Mouse (Mus musculus) limb, embryonic 13.5 days (tissue): ENCODE data around the gene Pih1d2. TPM values are rescaled to one million over a fixed set of nuclear protein-coding genes. Genes with fewer than 3 reads are reported as not detected.
"Not testable (repeated sequence)": the region's sequence is repeated elsewhere in the genome, so short reads cannot be mapped to it uniquely, and the experiment has no call there.

ENCODE experiments used
- ATAC-seq: fragments of 200-750 bp; cut with Nextera tagmentation; 2 replicates; pipeline ENCODE4 v1.8.0; 2017; ENCODE audit warnings: low read depth, moderate number of reproducible peaks, moderate TSS enrichment; ENCODE audit not compliant: low FRiP score
- H3K27ac ChIP-seq: fragments of 300-500 bp; sonication (generic); 2 replicates; pipeline ENCODE4 v1.5.1; 2015; ENCODE audit warnings: inconsistent platforms, mild to moderate bottlenecking, moderate library complexity
- H3K27me3 ChIP-seq: fragments of 300-500 bp; sonication (generic); 2 replicates; pipeline ENCODE4 v1.6.1; 2015; ENCODE audit warnings: mild to moderate bottlenecking, inconsistent platforms
- H3K36me3 ChIP-seq: fragments of 300-500 bp; sonication (generic); 2 replicates; pipeline ENCODE4 v1.6.1; 2015; ENCODE audit warnings: inconsistent platforms, mild to moderate bottlenecking, moderate library complexity
- H3K4me1 ChIP-seq: fragments of 300-500 bp; sonication (generic); 2 replicates; pipeline ENCODE4 v1.6.1; 2015; ENCODE audit warnings: inconsistent platforms
- H3K4me2 ChIP-seq: fragments of 300-500 bp; sonication (generic); replicated peaks from 2 replicates; pipeline ENCODE4 v1.6.1; 2015; ENCODE audit warnings: inconsistent platforms, mild to moderate bottlenecking, moderate library complexity
- H3K4me3 ChIP-seq: fragments of 300-500 bp; sonication (generic); 2 replicates; pipeline ENCODE4 v1.5.1; 2015; ENCODE audit warnings: moderate library complexity, mild to moderate bottlenecking, inconsistent platforms
- H3K9ac ChIP-seq: fragments of 300-500 bp; sonication (generic); 2 replicates; pipeline ENCODE4 v1.6.1; 2015; ENCODE audit warnings: mild to moderate bottlenecking, inconsistent platforms
- H3K9me3 ChIP-seq: fragments of 300-500 bp; sonication (generic); 2 replicates; pipeline ENCODE4 v1.6.1; 2016; ENCODE audit warnings: inconsistent platforms
- WGBS: fragments of 180-500 bp; shearing (Covaris S2); methylation state at CpG from one replicate; pipeline ENCODE4 v1.1.7; 2015; 5-methylcytosine and 5-hydroxymethylcytosine counted together
- polyA plus RNA-seq: library from polyadenylated mRNA; unstranded; fragments of >200 nt; fragmentation: Nextera tagmentation; extraction: Ambion mirVana; gene quantifications from 2 replicates; pipeline ENCODE4 v1.2.1, GENCODE M21; 2015

Gene Pih1d2
- polyA plus RNA-seq, 1 experiment from 2014 or later, result 3.7 TPM

GRCm38 (mm10) chr9:50596973-50597372 is 20.1 kb upstream of the Pih1d2 start:
- H3K27ac ChIP-seq, result no peak overlapping the region
- no peak for ATAC-seq
- no peak overlapping the region for H3K9ac ChIP-seq
- peaks cover 15% of the 10 kb centered on the region for H3K4me1 ChIP-seq
- no peak overlapping the region for H3K4me3 ChIP-seq
- no peaks in the 10 kb centered on the region for H3K9me3 ChIP-seq
- peaks cover 59% of the 10 kb centered on the region for H3K36me3 ChIP-seq
- WGBS, result 96% methylated on average over 8 of the region's 8 CpGs
- H3K4me2 ChIP-seq, result no peak overlapping the region
- no peaks in the 10 kb centered on the region for H3K27me3 ChIP-seq

DNA sequence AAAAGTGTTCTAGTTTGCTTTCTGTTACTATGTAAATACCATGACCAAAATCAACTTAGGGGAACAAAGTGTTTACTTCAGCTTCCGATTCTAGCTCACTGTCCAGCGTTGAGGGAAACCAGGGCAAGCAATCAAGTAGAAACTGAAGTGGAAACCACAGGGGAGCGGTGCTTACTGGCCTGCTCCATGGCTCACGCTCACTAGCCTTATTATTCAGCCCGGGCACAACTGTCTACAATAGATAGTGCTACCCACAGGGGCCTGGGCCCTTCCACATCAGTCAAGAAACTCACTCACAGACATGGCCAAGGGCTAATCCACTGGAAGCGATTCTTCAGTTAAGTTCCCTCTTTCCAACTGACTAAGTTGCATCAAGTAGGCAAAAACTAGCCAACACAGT is 15.6 kb upstream of the Pih1d2 start:
- no peak for ATAC-seq
- Histone ChIP-seq H3K27ac (no peak overlapping the region), H3K27me3 (no peaks in the 10 kb centered on the region), H3K4me1 (peaks cover 33% of the 10 kb centered on the region), H3K9ac (no peak overlapping the region), H3K4me2 (no peak overlapping the region), H3K4me3 (no peak overlapping the region), H3K9me3 (no peaks in the 10 kb centered on the region), H3K36me3 (peaks cover 52% of the 10 kb centered on the region)
- 91% methylated on average over 6 of the region's 6 CpGs for WGBS

GRCm38 (mm10) chr9:50602055-50602845 is 14.9 kb upstream of the Pih1d2 start:
- peaks cover 33% of the 10 kb centered on the region for H3K4me1 ChIP-seq
- H3K4me2 ChIP-seq, result peak overlapping the region; percentile 95
- H3K27ac ChIP-seq, result no peak overlapping the region
- WGBS, result 89% methylated on average over 7 of the region's 7 CpGs
- peak overlapping the region; percentile 90 for H3K4me3 ChIP-seq
- H3K27me3 ChIP-seq, result no peaks in the 10 kb centered on the region
- H3K9me3 ChIP-seq, result no peaks in the 10 kb centered on the region
- H3K36me3 ChIP-seq, result peaks cover 49% of the 10 kb centered on the region
- H3K9ac ChIP-seq, result peak overlapping the region; percentile 90
- ATAC-seq, result no peak

- Histone ChIP-seq H3K9ac (peak within 1 kb of the TSS; percentile 90), H3K27ac (peak within 1 kb of the TSS; percentile 84), H3K4me2 (peak within 1 kb of the TSS; percentile 95), H3K36me3 (peaks cover 49% of the 10 kb centered on the region), H3K4me3 (peak within 1 kb of the TSS; percentile 90), H3K9me3 (no peaks in the 10 kb centered on the region), H3K27me3 (no peaks in the 10 kb centered on the region), H3K4me1 (peaks cover 33% of the 10 kb centered on the region)
- WGBS, result under 1% methylated on average over 48 of the region's 48 CpGs
- peak; percentile 97 for ATAC-seq
These were observed 13.7 kb upstream of the Pih1d2 start, which contains the start of the genes Sdhd and Timm8b for GRCm38 (mm10) chr9:50603189-50603997. Sdhd (minus strand) TSS chr9:50603812. Timm8b (plus strand) TSS chr9:50603910.

DNA sequence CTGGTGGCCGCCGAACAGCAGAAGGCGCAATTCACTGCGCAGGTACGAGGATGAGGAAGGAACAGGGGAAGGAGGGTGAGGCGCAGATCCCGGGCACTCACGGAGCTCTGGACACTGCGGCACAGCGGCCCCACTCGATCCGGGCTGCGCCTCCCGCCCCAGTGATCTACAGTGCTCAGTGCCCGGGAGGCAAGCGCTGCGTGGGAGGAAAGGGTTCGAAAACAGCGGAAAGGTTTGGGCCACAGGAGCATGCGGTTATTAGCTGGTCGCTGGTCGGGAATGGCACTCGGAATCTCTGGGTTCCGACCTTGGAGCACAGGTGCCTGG is 13.2 kb upstream of the Pih1d2 start:
- H3K4me1 ChIP-seq, result peaks cover 33% of the 10 kb centered on the region
- no peaks in the 10 kb centered on the region for H3K9me3 ChIP-seq
- H3K27ac ChIP-seq, result peak overlapping the region; percentile 84
- no peaks in the 10 kb centered on the region for H3K27me3 ChIP-seq
- under 1% methylated on average over 24 of the region's 24 CpGs for WGBS
- H3K4me2 ChIP-seq, result peak overlapping the region; percentile 95
- peaks cover 48% of the 10 kb centered on the region for H3K36me3 ChIP-seq
- peak overlapping the region; percentile 90 for H3K4me3 ChIP-seq
- H3K9ac ChIP-seq, result peak overlapping the region; percentile 90
- peak; percentile 83; the same call in 1 of the 2 replicates for ATAC-seq

DNA sequence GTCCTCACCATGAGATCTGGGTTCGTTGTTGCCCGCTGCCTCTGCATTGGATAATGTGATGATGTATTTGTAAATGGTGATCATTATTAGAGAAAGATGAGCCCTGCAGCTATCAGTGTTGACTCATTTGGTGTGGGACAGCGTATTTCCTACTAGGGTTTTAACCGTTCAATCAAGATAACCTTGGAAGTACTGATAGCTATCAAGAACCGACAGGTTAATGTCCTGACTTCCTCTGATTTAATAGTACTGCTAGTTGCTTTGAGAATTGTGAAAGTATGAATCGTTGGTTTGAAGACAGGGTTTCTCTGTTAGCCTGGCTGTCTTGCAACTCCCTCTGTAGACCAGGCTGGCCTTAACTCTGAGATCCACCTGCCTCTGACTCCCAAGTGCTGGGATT is 12.8 kb upstream of the Pih1d2 start:
- peaks cover 33% of the 10 kb centered on the region for H3K4me1 ChIP-seq
- H3K36me3 ChIP-seq, result peaks cover 47% of the 10 kb centered on the region
- H3K27ac ChIP-seq, result no peak overlapping the region; the same call in 1 of the 2 replicates
- H3K9ac ChIP-seq, result peak overlapping the region; percentile 90
- no peaks in the 10 kb centered on the region for H3K9me3 ChIP-seq
- peak overlapping the region; percentile 95 for H3K4me2 ChIP-seq
- H3K4me3 ChIP-seq, result peak overlapping the region; percentile 90
- ATAC-seq, result no peak
- H3K27me3 ChIP-seq, result no peaks in the 10 kb centered on the region
- WGBS, result 4% methylated on average over 6 of the region's 6 CpGs

DNA sequence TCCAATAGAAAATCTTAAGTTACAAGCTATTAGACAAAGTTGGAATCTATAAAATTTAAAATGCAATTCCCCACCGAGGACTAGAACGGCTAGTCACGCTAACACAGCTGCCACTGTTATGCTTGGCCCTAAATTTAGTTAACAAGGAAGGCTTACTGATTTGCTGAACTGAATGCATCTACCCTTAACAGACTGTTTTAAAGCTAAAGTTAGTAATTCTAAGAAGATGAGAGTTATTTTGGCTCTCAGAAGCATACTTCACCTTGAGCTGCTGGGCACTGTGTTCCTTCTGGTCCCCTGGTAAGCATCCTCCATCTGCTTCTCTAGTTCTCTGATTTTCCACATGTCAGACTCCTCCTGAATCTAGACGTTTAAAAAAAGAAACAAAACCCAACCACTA is 5.0 kb upstream of the Pih1d2 start:
- no peak overlapping the region for H3K4me2 ChIP-seq
- H3K27ac ChIP-seq, result no peak overlapping the region
- H3K9ac ChIP-seq, result no peak overlapping the region
- WGBS, result 85% methylated on average over 4 of the region's 4 CpGs
- H3K36me3 ChIP-seq, result peaks cover 74% of the 10 kb centered on the region
- H3K27me3 ChIP-seq, result no peaks in the 10 kb centered on the region
- H3K9me3 ChIP-seq, result no peaks in the 10 kb centered on the region
- H3K4me3 ChIP-seq, result no peak overlapping the region
- H3K4me1 ChIP-seq, result peaks cover 8% of the 10 kb centered on the region
- ATAC-seq, result no peak

DNA sequence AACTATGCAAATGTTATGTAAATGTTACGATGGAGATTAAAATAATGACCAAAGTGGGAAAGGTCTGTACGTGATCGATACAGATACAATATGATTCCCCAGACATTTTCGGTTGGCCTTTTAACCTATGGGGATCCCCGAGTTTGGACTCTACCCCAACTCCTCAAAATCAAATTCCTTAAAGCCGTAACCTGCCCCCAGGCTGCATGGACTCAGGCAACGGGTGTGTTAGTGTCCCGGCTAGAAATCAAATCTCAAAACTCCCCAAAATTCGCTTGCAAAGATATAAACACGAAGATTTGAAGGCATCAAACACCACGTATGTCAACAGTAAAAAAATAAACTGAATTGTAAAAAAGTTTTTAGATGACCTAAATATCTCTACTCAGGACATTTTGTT is 960 bp upstream of the Pih1d2 start:
- Histone ChIP-seq H3K27ac (0 out of 2 replicates have a peak overlapping the region, but pooled peaks have one; percentile 94), H3K36me3 (peaks cover 36% of the 10 kb centered on the region), H3K4me2 (peak overlapping the region; percentile 88), H3K4me3 (peak overlapping the region; percentile 100), H3K27me3 (no peaks in the 10 kb centered on the region), H3K4me1 (peaks cover 8% of the 10 kb centered on the region), H3K9me3 (no peaks in the 10 kb centered on the region), H3K9ac (peak overlapping the region; percentile 97)
- 36% methylated on average over 11 of the region's 11 CpGs for WGBS
- ATAC-seq, result no peak

DNA sequence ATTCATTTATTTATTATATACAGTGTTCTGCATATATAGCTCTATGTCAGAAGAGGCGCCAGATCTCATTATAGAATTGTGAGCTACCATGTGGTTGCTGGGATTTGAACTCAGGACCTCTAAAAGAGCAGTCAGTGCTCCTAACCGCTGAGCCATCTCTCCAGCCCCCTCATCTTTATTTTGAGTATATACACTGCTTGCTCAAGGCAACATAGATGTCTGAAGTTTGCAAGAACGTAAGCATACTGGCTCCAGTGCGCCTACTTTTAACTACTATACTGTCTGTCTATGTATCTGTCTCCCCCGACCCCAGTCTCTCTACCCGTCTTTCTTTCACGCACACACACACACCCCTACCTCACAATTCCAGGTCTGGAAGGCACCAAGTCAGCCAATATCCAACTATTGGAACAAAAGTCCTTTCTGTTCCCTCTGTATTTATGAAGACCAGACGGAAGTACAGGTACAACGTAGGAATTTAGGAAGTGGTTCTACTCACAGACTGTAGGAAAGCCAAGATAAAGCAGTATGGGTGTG is 741 bp downstream of the Pih1d2 start:
- Histone ChIP-seq H3K27ac (no peak overlapping the region), H3K9ac (no peak overlapping the region), H3K4me1 (peaks cover 8% of the 10 kb centered on the region), H3K9me3 (no peaks in the 10 kb centered on the region), H3K27me3 (no peaks in the 10 kb centered on the region), H3K36me3 (peaks cover 22% of the 10 kb centered on the region), H3K4me2 (peak overlapping the region; percentile 88), H3K4me3 (peak overlapping the region; percentile 100)
- ATAC-seq, result no peak
- WGBS, result 65% methylated on average over 9 of the region's 9 CpGs

- not testable (repeated sequence) for H3K9me3 ChIP-seq, ATAC-seq, H3K9ac ChIP-seq, H3K4me3 ChIP-seq, H3K4me1 ChIP-seq, H3K27ac ChIP-seq, H3K27me3 ChIP-seq, H3K4me2 ChIP-seq
- peaks cover 34% of the 10 kb centered on the region for H3K36me3 ChIP-seq
- WGBS, result 86% methylated on average over 6 of the region's 8 CpGs
These were observed 13.8 kb downstream of the Pih1d2 start for GRCm38 (mm10) chr9:50630903-50631302.

DNA sequence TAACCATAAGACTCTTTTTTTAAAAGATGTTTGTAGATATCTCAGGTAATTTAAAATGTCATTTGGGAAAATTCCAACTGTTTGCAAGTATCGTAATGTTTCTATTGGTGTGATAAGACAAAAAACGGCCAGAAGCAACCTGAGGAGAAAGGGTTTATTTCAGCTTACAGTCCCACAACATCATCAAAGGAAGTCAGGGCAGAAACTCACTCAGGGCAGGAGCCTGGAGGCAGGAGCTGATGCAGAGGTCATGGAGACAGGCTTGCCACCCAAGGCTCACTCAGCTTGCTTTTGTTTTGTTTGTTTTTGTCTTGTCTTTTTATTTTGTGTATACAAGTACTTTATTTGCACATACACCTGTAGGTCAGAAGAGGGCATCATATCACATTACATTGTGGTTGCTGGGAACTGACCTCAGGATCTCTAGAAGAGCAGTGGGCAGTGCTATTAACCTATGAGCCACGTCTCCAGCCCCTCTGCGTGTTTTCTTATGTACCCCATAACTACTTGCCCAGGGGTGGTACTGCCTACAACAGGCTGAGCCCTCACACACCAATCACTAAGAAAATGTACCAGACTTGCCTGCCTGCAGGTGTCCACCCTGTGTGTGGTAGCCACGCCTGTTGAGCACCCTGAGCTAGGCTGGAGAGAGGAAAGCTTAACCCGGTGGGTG is 15.0 kb downstream of the Pih1d2 start:
- Histone ChIP-seq H3K4me1 (no peaks in the 10 kb centered on the region), H3K27ac (no peak overlapping the region), H3K4me3 (no peak overlapping the region), H3K4me2 (no peak overlapping the region), H3K36me3 (peaks cover 44% of the 10 kb centered on the region), H3K27me3 (no peaks in the 10 kb centered on the region), H3K9me3 (no peaks in the 10 kb centered on the region), H3K9ac (no peak overlapping the region)
- no peak for ATAC-seq
- 83% methylated on average over 6 of the region's 6 CpGs for WGBS

DNA sequence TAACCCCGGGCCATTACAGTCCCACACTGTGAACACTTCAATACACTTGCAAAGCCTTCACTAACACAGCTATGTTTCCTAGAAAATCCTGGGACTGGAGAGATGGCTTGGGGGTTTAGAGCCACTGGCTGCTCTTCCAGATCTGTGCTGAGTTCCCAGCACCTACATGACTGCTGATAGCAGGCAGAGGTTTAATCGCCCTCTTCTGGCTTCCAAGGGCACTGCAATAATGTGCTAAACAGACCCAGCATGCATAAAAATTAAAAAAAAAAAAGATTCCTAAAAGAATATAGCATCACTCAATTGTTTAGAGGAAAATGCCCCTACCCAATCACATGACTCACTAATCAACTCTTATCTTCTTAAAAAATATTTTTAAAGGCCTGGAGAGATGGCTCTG is 15.9 kb downstream of the Pih1d2 start:
- H3K9ac ChIP-seq, result no peak overlapping the region
- peaks cover 51% of the 10 kb centered on the region for H3K36me3 ChIP-seq
- no peaks in the 10 kb centered on the region for H3K4me1 ChIP-seq
- WGBS, result 65% methylated on average over 2 of the region's 2 CpGs
- no peaks in the 10 kb centered on the region for H3K9me3 ChIP-seq
- no peak overlapping the region for H3K4me2 ChIP-seq
- ATAC-seq, result no peak
- no peaks in the 10 kb centered on the region for H3K27me3 ChIP-seq
- no peak overlapping the region for H3K4me3 ChIP-seq
- H3K27ac ChIP-seq, result no peak overlapping the region
